Mouse (Mus musculus) mesoderm, embryonic 11.5 days (tissue): ENCODE measurements around the gene Olfr938.

Experiments used
- DNase-seq: peaks from one replicate; pipeline ENCODE4 v3.0.0-alpha.2; 2012; ENCODE audit warnings: low read depth, low spot score

Olfr938 gene

DNA sequence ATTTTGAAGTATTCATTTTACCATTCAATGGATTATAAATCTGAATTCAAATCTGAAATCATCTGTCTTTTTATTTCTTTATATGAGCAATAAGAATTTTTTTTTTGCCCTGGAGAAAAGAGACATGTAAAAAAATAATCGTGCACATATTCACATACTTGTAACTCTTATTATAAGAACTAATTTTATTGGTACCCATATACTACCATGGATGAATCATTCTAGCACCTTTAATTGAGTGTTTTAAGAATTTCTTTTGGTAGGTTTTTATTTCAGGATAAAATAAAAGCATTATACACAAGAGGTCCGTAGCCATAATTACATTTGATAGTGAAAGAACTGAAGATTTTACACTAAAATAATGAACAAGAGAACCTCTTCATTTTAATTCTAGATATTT lies at the start of gene Olfr938:
Gene Olfr938 (minus strand): TSS at position 101 of the 400 bp plus-strand sequence.
- no peak for DNase-seq

DNA sequence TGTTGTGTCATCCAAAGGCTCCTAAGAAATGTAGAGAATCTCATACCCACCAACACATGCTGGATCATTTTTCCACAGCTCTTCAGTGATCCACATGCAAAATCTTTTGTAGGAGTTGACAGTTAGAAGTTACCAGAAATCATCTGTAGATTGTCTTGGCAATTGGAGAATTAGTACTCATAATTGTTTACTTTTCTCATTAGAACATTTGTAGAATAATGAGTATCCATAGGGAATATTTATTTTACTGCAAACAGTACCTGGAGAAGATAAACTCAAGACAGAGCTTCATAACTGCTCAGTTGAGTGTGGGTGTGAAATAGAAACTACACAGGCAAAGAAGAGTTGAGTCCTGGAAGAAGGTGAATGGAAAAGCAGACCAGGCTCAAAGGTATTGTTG lies 49.1 kb upstream of the Olfr938 start, which contains the start of gene Olfr27:
Gene Olfr27 (plus strand): TSS at position 301 of the 400 bp plus-strand sequence.
- no peak for DNase-seq

DNA sequence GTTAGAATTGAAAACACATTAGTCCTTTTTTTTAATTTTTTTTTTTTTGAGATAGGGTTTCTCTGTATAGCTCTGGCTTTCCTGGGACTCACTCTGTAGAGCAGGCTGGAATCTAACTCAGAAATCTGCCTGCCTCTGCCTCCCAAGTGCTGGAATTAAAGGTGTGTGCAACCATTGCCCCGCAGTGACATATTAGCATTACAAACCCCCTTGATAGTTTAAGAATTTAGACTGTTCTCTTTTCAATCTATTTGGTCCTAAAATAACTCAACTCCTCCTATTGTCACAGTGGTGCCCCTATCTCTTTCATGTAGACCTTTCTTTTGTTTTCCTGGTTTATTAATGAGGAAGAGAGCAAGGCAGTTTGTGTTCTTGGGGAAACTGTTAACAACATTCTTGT lies 48.6 kb upstream of the Olfr938 start:
- no peak for DNase-seq

DNA sequence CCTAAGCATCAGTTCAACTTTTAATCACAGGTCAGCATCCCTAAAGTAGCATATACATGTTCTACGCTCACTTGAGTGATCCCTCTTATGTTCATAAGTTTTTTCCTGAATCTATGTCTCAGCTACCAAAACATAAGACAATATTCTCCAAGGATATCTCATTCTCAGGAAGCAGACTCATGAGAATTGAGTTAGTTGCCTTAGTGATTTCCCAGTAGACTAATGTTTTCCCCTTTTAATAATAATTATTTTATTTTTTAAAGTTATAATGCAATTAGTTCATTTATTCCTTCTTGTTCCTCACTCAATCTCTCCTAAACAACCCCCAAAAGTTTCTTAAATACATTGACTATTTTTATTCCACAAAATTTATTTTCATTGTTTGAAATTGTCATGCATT lies 13.8 kb downstream of the Olfr938 start, which contains the start of gene Olfr937:
Gene Olfr937 (minus strand): TSS at position 101 of the 400 bp plus-strand sequence.
- DNase-seq: no peak
